Mouse (Mus musculus) kidney, postnatal 10 days (tissue): ENCODE results near the gene Best2.

Experiments used
- DNase-seq: peaks from one replicate; pipeline ENCODE4 v3.0.0; 2021; ENCODE audit warnings: mixed read lengths

Gene Best2

GRCm38 (mm10) chr8:85021514-85022055, 7.3 kb upstream of the Best2 start:
- DNase-seq: no peak

- DNase-seq: no peak
Observed at GRCm38 (mm10) chr8:85017209-85017608, 2.9 kb upstream of the Best2 start.

- no peak for DNase-seq
Observed at GRCm38 (mm10) chr8:85016724-85017123, 2.4 kb upstream of the Best2 start.

- peak; percentile 84 for DNase-seq
Observed at GRCm38 (mm10) chr8:85013230-85013840, 996 bp downstream of the Best2 start.

GRCm38 (mm10) chr8:85011242-85011641, 3.1 kb downstream of the Best2 start:
- no peak for DNase-seq

GRCm38 (mm10) chr8:85007686-85008085, 6.6 kb downstream of the Best2 start:
- peak; percentile 58 for DNase-seq

- DNase-seq: peak; percentile 94
Observed at GRCm38 (mm10) chr8:84997649-84998295, 16.6 kb downstream of the Best2 start.

GRCm38 (mm10) chr8:84996978-84997377, 17.4 kb downstream of the Best2 start:
- DNase-seq: no peak

GRCm38 (mm10) chr8:84995680-84996079, 18.7 kb downstream of the Best2 start:
- no peak for DNase-seq

- DNase-seq: no peak
Observed at GRCm38 (mm10) chr8:84994375-84994774, 20.0 kb downstream of the Best2 start.

GRCm38 (mm10) chr8:84990836-84991235, 23.5 kb downstream of the Best2 start:
- peak; percentile 91 for DNase-seq

GRCm38 (mm10) chr8:84990349-84990748, 24.0 kb downstream of the Best2 start, which contains the start of gene Hook2:
Gene Hook2 (plus strand): TSS chr8:84990603.
- DNase-seq: peak; percentile 99

- DNase-seq: peak; percentile 97
Observed at GRCm38 (mm10) chr8:84989810-84990209, 24.5 kb downstream of the Best2 start.

- peak; percentile 84 for DNase-seq
Observed at GRCm38 (mm10) chr8:84989311-84989731, 25.0 kb downstream of the Best2 start.

- no peak for DNase-seq
Observed at GRCm38 (mm10) chr8:84987903-84988302, 26.4 kb downstream of the Best2 start.

GRCm38 (mm10) chr8:84987388-84987787, 26.9 kb downstream of the Best2 start:
- DNase-seq: no peak

GRCm38 (mm10) chr8:84986379-84986945, 27.9 kb downstream of the Best2 start:
- no peak for DNase-seq

GRCm38 (mm10) chr8:84985684-84986378, 28.5 kb downstream of the Best2 start:
- DNase-seq: peak; percentile 98

GRCm38 (mm10) chr8:84985049-84985683, 29.2 kb downstream of the Best2 start:
- DNase-seq: no peak

GRCm38 (mm10) chr8:84984294-84985048, 29.9 kb downstream of the Best2 start:
- peak; percentile 83 for DNase-seq

GRCm38 (mm10) chr8:84982499-84983011, 31.8 kb downstream of the Best2 start:
- DNase-seq: no peak
